Mouse (Mus musculus) intestine, postnatal 0 days (tissue): Measurements from ENCODE around the gene Sis. TPM values are rescaled to one million over a fixed set of nuclear protein-coding genes. Genes with fewer than 3 reads are reported as not detected.

Experiments used
- ATAC-seq: fragments of 200-750 bp; cut with Nextera tagmentation; 2 replicates; pipeline ENCODE4 v1.8.0; 2017; ENCODE audit warnings: mild to moderate bottlenecking, moderate TSS enrichment, moderate library complexity
- H3K27ac ChIP-seq: fragments of 300-500 bp; sonication (generic); 2 replicates; pipeline ENCODE4 v1.5.1; 2014; ENCODE audit warnings: mild to moderate bottlenecking, low read depth, low read length, moderate library complexity
- H3K27me3 ChIP-seq: fragments of 300-500 bp; sonication (generic); replicated peaks from 2 replicates; pipeline ENCODE4 v1.6.1; 2014; ENCODE audit warnings: low read length, mixed read lengths; ENCODE audit not compliant: control insufficient read depth, insufficient read depth
- H3K36me3 ChIP-seq: fragments of 300-500 bp; sonication (generic); 2 replicates; pipeline ENCODE4 v1.6.1; 2014; ENCODE audit warnings: mild to moderate bottlenecking, moderate library complexity; ENCODE audit not compliant: control insufficient read depth, insufficient read depth
- H3K4me1 ChIP-seq: fragments of 300-500 bp; sonication (generic); replicated peaks from 2 replicates; pipeline ENCODE4 v1.6.1; 2014; ENCODE audit warnings: antibody characterized with exemption, low read length, mixed read lengths; ENCODE audit not compliant: control insufficient read depth, insufficient read depth
- H3K4me2 ChIP-seq: fragments of 300-500 bp; sonication (generic); replicated peaks from 2 replicates; pipeline ENCODE4 v1.6.1; 2014; ENCODE audit warnings: low read depth, mild to moderate bottlenecking, moderate library complexity
- H3K4me3 ChIP-seq: fragments of 300-500 bp; sonication (generic); 2 replicates; pipeline ENCODE4 v1.5.1; 2014; ENCODE audit warnings: low read depth, low read length
- H3K9ac ChIP-seq: fragments of 300-500 bp; sonication (generic); 2 replicates; pipeline ENCODE4 v1.6.1; 2014; ENCODE audit warnings: mild to moderate bottlenecking, low read depth, low read length
- H3K9me3 ChIP-seq: fragments of 300-500 bp; sonication (generic); 2 replicates; pipeline ENCODE4 v1.6.1; 2016; ENCODE audit warnings: mixed run types; ENCODE audit not compliant: control insufficient read depth
- CTCF ChIP-seq: sonication (generic); IDR thresholded peaks from 2 replicates; pipeline ENCODE4 v1.5.1; 2016; ENCODE audit warnings: low read depth, mild to moderate bottlenecking, control low read depth, antibody characterized with exemption, moderate library complexity
- WGBS: fragments of 180-500 bp; shearing (Covaris S2); extraction: QIAGEN DNeasy Blood & Tissue Kit; methylation state at CpG from one replicate; pipeline ENCODE4 v1.1.7; 2014; 5-methylcytosine and 5-hydroxymethylcytosine counted together
- polyA plus RNA-seq: library from polyadenylated mRNA; unstranded; fragments of >200 nt; fragmentation: Nextera tagmentation; extraction: Ambion mirVana; gene quantifications from 2 replicates; pipeline ENCODE4 v1.2.1, GENCODE M21; 2015

Sis gene
- polyA plus RNA-seq, 1 experiment from 2014 or later: 3.1 TPM

DNA sequence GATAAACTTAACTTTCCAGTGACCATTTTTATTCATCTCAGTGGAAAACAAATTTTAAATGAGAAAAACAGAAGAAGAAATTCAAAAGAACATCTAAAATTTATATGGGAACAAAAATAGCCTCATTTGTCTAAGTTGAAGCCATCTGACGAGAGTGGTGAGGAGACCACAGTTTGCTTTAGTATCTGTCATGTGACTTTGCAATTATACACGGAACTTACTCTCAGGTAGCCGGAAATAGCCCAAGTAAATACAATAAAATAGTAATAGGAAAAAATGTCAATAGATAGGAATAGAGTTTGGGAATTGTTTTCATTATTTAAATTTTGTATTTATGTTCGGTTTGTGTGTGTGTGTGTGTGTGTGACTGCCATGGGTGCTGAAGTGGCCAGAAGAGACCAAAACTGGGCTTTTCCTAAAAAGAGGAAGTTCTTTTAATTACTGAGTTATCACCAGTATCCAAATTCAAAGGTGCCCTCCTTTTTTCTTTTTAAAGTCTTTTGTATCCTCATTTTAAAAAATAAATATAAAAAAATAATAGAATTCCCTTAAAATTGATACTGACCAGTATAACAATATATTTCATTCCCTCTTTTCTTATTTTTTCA lies 48.6 kb downstream of the Sis start:
- 64% methylated on average over 4 of the region's 4 CpGs for WGBS
- no peak for ATAC-seq
- Histone ChIP-seq H3K36me3 (no peaks in the 10 kb centered on the region), H3K27ac (no peak overlapping the region), H3K4me3 (no peak overlapping the region), H3K9me3 (no peaks in the 10 kb centered on the region), H3K4me2 (no peak overlapping the region), H3K9ac (no peak overlapping the region), H3K4me1 (no peaks in the 10 kb centered on the region), H3K27me3 (no peaks in the 10 kb centered on the region)
- no peak for TF ChIP-seq CTCF

DNA sequence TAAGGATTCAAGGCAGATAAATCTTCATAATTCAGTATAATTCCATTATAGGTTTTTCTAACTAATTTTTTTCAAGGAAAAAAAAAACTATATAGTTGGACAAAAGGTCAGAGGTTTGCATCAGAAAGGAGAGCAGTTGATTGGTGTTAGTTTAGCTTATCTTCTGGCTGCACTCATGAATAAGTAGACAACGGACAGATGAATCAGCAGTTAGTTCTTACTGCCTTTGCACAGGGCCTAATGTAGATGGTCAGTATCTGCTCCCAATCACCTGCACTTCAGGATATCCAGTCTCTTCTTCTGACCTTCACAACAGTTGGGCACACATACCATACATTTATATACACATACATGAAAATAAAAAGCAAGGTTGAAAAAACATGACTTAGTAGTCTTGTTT lies 85.2 kb downstream of the Sis start:
- H3K27ac ChIP-seq: no peak overlapping the region
- H3K4me2 ChIP-seq: no peak overlapping the region
- no peak for TF ChIP-seq CTCF
- 51% methylated on average over 1 of the region's 1 CpGs for WGBS
- no peaks in the 10 kb centered on the region for H3K4me1 ChIP-seq
- H3K27me3 ChIP-seq: no peaks in the 10 kb centered on the region
- no peaks in the 10 kb centered on the region for H3K9me3 ChIP-seq
- no peak overlapping the region for H3K9ac ChIP-seq
- no peaks in the 10 kb centered on the region for H3K36me3 ChIP-seq
- no peak overlapping the region for H3K4me3 ChIP-seq
- ATAC-seq: no peak

DNA sequence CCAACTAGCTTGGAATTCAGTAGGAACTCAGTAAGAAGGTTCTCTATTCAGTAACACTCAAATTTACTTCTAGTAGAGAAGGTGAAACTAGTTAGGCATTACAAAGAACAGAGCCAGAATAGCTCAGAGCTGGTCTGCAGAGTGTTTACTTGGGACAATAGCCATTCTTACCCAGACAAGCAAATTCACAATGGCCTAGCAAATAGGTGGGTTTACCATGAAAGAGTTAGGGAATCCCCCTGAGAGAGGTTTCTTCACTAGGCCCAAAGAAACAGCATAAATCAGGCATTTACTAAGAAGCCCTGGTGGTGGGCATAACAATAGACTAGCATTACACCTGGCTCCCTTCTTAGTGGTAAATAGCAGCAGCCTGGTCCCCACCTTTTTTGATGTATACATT lies 99.5 kb downstream of the Sis start:
- no peak for ATAC-seq
- H3K9ac ChIP-seq: no peak overlapping the region
- TF ChIP-seq CTCF: no peak

GRCm38 (mm10) chr3:72858738-72859137 lies 108.9 kb downstream of the Sis start:
- Histone ChIP-seq H3K27ac (no peak overlapping the region), H3K4me2 (no peak overlapping the region), H3K27me3 (no peaks in the 10 kb centered on the region), H3K36me3 (no peaks in the 10 kb centered on the region), H3K9ac (no peak overlapping the region), H3K4me3 (no peak overlapping the region), H3K4me1 (no peaks in the 10 kb centered on the region), H3K9me3 (no peaks in the 10 kb centered on the region)
- TF ChIP-seq CTCF: no peak
- 81% methylated on average over 3 of the region's 3 CpGs for WGBS
- no peak for ATAC-seq

More for the DNA sequence above, 99.5 kb downstream of the Sis start:
- Histone ChIP-seq H3K27ac (no peak overlapping the region), H3K36me3 (no peaks in the 10 kb centered on the region), H3K4me2 (no peak overlapping the region), H3K9me3 (no peaks in the 10 kb centered on the region), H3K4me1 (no peaks in the 10 kb centered on the region), H3K4me3 (no peak overlapping the region), H3K27me3 (no peaks in the 10 kb centered on the region)

DNA sequence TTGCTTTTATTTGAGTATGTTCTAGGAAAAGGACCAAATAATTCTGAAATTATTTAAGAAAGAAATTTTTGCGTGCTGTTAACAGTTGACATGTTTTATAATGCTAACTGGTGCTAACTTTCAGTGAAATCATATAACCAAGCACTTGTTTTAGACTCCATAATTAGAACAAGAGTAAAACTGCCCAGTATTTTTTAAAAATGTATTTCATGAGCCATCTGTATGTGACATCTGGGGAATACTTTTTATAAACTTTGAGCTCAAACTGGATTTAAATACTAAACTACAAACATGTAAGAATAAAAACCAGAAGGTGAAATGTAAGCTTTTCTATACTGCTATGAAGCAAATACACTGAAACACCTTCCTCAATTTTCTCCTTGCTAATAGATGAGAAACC lies 112.3 kb downstream of the Sis start:
- WGBS: 93% methylated on average over 1 of the region's 1 CpGs
- H3K4me1 ChIP-seq: no peaks in the 10 kb centered on the region
- no peaks in the 10 kb centered on the region for H3K36me3 ChIP-seq
- no peak overlapping the region for H3K4me2 ChIP-seq
- ATAC-seq: no peak
- TF ChIP-seq CTCF: no peak
- H3K9ac ChIP-seq: no peak overlapping the region
- no peaks in the 10 kb centered on the region for H3K9me3 ChIP-seq
- H3K27ac ChIP-seq: no peak overlapping the region
- H3K4me3 ChIP-seq: no peak overlapping the region
- H3K27me3 ChIP-seq: no peaks in the 10 kb centered on the region

DNA sequence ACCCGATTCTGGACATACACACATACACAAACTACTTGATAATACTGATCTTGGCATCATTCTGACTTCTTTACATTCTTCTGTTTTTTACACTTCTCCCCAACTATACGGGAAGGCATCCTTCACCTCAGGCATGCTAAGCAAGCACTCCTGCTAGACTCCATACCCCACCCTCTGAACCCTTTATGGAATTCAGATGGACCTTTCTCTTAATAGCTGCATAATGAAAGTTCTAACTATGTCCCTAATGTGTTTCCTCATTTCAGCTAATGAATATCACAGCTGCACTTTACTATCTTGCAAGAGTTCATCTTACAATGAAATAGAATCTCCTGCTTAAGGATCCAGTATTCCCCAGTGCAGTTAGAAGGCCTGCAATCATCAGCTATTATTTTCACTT lies 127.0 kb downstream of the Sis start:
- no peak overlapping the region for H3K9ac ChIP-seq
- H3K9me3 ChIP-seq: no peaks in the 10 kb centered on the region
- no peak overlapping the region for H3K4me3 ChIP-seq
- 78% methylated on average over 2 of the region's 2 CpGs for WGBS
- H3K27ac ChIP-seq: no peak overlapping the region
- H3K4me1 ChIP-seq: no peaks in the 10 kb centered on the region
- TF ChIP-seq CTCF: no peak
- ATAC-seq: no peak
- no peaks in the 10 kb centered on the region for H3K36me3 ChIP-seq
- no peaks in the 10 kb centered on the region for H3K27me3 ChIP-seq
- no peak overlapping the region for H3K4me2 ChIP-seq

Other genes starting within 250 kb of the Sis start
- 0.78 and 1.1 TPM in 2 replicates for gene Slitrk3, start 89.9 kb upstream of the Sis start, polyA plus RNA-seq